Mouse (Mus musculus): Measurements from ENCODE around the gene 4930578G10Rik. TPM values are rescaled to one million over a fixed set of nuclear protein-coding genes. Genes with fewer than 3 reads are reported as not detected.
"Not testable (repeated sequence)": the region's sequence is repeated elsewhere in the genome, so short reads cannot be mapped to it uniquely, and the experiment has no call there.

The 4930578G10Rik gene
- total RNA-seq (2022) = under 1 TPM in 3 of 4 experiments, not detected in 1; 0.44 to 0.97 (median 0.51) TPM

DNA sequence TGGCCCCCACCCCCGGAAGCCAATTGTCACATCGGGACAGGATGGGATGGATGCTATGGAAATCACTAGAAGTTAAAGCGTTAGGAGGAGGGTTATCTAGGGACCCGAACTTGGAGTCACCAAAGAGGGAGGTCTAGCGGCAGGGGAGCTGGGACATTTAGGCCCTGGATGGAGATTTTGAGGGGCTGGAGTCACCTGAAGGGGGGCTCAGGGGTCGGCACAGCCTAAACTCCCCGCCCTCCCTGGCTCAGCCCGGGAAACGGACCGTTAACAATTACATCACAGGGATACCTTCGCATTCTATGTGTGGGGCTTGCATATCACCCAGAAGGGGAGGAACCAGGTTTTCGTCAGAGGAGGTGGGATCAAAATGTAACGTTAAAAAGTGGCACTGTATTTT is at the start of gene 4930578G10Rik:
TSS of gene 4930578G10Rik (plus strand) at position 301 of the 400 bp plus-strand sequence.
- DNase-seq (ENCODE audit: low spot score in 2 of 2) = not testable (repeated sequence)

GRCm38 (mm10) chr4:42756477-42756876 is 21.1 kb downstream of the 4930578G10Rik start, which contains the start of gene Ccl19:
Gene Ccl19, minus strand, starts transcription at chr4:42756577.
- DNase-seq (ENCODE audit: low spot score in 2 of 2) = not testable (repeated sequence)

DNA sequence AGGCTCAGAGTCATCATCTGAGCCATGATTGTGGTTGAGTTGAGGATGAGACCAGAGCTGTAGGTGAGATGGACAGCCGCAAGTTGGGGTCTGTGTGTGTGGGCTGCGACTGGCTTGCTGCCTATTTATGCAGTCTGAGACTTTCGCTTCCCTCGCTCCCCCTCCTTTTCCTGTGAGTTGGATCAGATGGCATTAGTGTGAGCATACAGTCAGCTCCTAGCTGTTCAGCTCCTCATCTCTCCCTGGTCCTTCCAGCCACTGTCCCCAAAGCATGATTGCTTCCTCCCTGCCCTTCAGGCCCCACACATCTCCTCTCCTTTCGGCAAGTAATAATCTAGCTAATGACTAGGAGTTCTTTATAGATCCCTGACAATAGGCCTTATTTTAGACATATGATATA is 38.5 kb downstream of the 4930578G10Rik start, which contains the start of gene Ccl21a:
TSS of gene Ccl21a (minus strand) at position 101 of the 400 bp plus-strand sequence.
- not testable (repeated sequence) for DNase-seq (ENCODE audit: low spot score in 2 of 2)

DNA sequence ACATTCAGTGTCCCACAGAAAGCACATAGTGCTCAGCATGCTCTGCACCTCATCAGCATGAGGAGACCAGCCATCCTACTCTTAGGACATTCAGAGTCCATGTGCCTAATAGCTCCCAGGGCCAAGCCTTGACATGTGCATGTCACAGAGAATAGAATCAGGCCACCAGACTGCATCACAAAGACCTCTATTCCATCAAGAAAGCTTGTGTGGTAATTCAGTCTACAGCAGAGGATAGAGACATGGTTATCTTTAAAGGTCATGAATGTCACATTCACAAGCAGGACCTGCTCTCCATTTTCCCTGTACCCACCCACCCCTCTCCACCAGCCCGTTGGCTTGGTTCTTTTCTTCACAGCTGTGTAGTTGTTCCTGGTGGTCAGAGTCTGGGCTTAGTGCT is 118.4 kb downstream of the 4930578G10Rik start, which contains the start of gene Fam205a1:
TSS of gene Fam205a1 (minus strand) at position 101 of the 400 bp plus-strand sequence.
- DNase-seq (ENCODE audit: low spot score in 2 of 2) = not testable (repeated sequence)

DNA sequence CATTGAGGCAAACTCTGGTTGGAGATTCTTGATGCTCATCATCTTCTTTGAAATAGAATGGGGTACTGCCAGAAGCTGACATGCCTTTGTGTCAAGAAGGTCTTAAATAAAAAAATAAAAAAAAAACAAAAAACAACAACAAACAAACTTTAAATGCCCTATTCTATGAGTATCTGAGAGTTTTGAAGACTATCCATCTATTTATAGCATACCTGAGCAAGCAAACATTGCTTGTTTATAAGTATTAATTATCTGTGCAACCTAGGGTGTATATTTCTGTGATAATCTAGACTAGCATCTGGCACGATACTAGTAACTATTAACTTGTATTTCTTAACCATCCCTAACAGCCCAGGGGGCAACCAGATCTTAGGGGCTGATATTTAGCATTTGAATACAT is 121.3 kb downstream of the 4930578G10Rik start, which contains the start of gene Gm12394:
TSS of gene Gm12394 (minus strand) at position 101 of the 400 bp plus-strand sequence.
- DNase-seq (ENCODE audit: low spot score in 2 of 2) = not testable (repeated sequence)

DNA sequence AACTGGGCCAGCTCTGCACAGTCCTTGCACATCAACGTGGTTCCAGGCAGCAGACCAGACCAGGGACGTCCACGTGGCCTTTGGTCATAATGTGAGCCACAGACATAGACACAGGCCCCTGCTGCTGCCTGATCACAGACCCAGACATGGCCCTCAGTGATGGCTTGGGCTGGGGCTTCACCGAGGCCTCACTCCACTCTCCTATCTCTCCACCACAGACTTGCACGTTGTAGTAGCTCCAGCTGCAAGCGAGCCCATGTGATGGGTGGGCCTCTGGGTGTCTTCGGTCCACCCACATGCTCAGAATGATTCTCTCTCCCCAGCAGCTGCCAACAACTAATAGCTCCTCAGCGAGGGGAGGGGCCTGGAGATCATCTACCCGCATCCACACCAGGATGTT is 125.1 kb downstream of the 4930578G10Rik start:
- DNase-seq (ENCODE audit: low spot score in 2 of 2) = not testable (repeated sequence)

GRCm38 (mm10) chr4:42863487-42863886 is 128.1 kb downstream of the 4930578G10Rik start:
- not testable (repeated sequence) for DNase-seq (ENCODE audit: low spot score in 2 of 2)

- DNase-seq (ENCODE audit: low spot score in 2 of 2) = no peak
These were observed 132.0 kb downstream of the 4930578G10Rik start for GRCm38 (mm10) chr4:42867390-42867789.

- no peak for DNase-seq (ENCODE audit: low spot score in 2 of 2)
These were observed 132.8 kb downstream of the 4930578G10Rik start for GRCm38 (mm10) chr4:42868193-42868592.

DNA sequence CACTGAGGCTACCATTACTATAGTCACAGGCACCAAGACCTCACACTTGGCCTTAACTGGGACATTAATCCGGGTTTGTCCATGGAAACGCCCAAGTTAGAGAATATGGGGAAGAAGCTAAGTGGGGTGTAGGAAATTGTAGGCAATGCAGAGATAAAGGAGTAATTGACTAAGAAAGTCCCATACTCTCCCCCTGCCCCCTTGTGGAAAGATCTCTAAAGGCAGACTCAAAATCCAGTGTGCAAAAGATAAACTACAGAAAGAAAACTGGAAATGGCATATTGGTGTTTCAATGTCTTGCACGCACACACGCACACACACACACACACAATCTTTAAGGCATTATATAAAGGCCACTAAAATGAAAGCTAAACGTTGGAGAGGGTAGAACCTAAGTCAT is 135.4 kb downstream of the 4930578G10Rik start:
- no peak for DNase-seq (ENCODE audit: low spot score in 2 of 2)

DNA sequence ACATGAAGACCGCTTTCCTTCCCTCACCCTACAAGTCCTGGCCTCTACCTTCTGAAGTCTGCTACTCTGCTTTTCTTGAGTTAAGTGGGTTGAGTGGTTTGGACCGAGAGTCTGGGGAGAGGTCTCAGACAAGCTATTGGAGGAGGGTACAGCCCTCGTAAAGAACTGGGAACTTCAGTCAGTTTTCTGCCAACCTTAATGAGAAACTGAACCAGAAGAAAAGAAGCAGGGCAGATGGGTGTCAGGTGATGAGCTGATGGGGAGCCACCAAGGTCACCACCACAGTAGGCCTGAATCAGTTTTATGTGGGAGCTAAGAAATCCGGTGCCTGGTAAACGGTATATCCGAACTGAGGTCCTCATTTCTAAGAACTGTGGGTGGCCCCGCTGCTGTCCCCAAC is 136.8 kb downstream of the 4930578G10Rik start:
- DNase-seq (ENCODE audit: low spot score in 2 of 2) = no peak

DNA sequence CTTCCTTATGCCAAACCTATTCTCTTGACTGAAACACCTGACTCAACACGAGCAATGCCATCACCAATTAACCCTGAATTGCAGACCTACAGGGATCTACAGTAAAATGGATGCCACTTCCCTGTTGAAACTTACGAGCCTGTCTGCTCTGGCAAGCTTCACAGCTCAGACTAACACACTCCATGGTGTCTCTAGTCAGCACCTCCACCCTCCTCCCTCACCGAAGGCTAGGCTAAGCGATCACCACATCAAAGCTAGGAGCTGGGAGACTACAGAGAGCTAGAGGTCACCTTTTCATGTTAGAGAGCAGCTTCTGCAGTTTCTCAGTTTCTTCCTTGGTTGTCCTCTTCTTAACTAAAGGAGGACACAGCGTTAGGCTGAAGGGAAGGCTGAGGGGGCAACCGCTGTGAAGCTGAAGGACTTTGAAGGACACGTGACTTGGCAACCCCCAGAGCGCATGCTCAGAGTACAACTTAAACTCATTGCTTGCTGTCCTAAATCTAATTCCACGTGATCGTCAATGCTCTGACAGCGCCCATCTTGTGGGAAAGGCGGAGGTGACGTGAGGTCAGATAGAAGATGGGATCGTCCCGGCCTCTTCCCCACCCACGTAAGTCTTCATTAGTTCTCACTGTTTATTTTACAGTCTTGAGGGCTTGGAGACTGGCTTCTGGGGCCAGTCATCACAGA is 137.5 kb downstream of the 4930578G10Rik start:
- DNase-seq (ENCODE audit: low spot score in 2 of 2) = no peak

GRCm38 (mm10) chr4:42874134-42874533 is 138.8 kb downstream of the 4930578G10Rik start, which contains the start of gene Fam205c:
Gene Fam205c, minus strand, starts transcription at chr4:42874234.
- no peak for DNase-seq (ENCODE audit: low spot score in 2 of 2)

DNA sequence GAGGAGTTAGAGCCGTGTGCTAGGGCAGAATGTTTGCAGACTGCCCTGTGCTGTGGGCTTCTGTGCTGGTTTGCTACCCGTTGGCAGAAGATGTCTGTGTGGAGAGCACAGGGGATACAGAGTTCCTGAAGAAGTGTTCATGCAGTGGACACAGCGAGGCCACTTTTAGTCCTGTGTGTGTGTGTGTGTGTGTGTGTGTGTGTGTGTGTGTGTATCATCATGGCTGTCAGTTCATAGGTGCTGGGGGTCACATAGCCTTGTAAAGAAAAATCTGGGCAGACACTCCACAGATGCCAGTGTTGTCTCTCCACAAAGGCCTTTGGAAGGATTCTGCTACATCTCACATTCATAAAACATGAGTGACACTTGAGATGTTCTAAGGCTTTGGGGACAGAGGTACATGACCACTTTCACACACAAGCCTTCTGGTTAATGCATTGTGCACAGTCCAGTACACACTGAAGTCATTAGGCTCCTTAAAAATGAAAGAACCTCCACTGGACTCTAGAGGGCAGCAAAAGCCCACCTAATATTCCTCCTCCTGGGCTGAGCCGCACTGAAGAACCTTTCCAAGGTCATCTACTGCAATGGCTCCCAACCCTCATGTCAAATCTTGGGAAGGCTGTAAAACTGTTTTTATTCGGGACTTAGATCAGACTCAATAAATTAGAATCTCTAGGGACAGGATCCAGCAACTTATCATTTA is 141.4 kb downstream of the 4930578G10Rik start:
- DNase-seq (ENCODE audit: low spot score in 2 of 2) = no peak

DNA sequence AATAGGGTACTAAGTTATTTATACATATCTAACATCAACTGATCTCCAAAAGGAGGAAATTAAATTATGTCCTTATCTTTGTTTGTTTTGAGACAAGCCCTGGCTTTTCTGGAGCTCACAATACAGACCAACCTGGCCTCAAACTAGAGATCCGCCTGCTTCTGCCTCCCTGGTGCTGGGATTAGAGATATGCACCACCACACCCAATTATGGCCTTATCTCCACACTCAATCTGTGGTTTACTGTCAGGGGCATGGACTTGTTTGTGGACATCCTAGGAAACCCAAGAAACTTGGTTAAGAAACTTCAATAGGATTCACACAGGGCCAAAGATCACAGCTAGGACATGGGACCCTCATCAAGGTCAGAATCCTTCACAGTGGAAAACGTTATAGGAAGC is 142.3 kb downstream of the 4930578G10Rik start:
- no peak for DNase-seq (ENCODE audit: low spot score in 2 of 2)

DNA sequence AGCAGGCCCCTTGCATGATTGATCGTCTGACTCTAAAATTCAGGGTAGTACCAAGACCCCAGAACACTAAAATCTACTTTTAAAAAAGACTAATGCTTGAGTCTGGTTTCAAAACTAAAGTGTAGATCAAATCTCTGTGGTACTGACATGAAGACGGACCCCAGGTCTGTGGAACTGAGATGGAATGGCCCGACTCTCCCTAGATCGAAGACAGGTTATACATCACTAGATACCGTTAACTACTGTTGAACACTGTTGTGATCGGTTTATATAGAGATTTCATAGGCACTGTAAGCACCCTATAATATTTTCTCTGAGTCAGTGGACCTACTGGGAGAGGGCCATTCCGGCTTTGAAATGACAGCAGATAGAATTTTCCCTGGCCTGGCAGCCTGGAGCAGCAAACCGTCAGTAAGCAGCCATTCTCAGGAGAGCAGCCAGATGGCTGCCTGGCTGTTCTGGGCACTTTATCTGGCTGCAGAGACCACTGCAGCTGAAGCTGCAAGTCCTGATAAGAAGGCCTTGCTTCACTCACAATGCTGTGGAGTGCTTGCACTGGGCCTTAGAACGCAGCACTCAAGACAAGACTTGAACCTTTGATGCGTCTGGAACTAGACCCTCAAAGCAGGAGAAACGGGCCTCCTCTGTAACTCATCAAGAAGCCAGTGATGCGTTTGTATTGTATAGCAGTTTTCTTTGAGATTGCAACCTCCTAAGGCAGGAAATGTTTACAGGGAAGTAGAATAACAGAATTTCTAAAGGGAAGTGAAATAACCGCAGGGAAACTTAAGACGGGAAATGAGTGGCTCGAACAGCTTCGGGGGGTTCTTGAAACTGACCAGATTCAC is 144.7 kb downstream of the 4930578G10Rik start:
- no peak for DNase-seq (ENCODE audit: low spot score in 2 of 2)

DNA sequence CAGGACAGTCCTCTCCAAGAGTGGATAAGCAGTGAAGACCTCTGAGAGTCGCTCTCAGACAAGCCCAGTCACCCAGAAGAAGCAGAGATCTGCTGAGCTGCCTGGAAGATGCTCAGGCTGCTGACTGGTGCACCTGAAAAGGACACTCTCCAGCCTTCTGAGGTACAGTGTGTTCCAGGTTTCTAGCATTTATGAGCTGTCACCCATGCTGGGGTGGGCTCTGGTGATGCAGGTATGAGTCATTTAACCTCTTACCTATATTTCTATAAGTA is 145.3 kb downstream of the 4930578G10Rik start:
- DNase-seq (ENCODE audit: low spot score in 2 of 2) = no peak

- no peak for DNase-seq (ENCODE audit: low spot score in 2 of 2)
These were observed 151.6 kb downstream of the 4930578G10Rik start for GRCm38 (mm10) chr4:42886926-42887325.

- no peak for DNase-seq (ENCODE audit: low spot score in 2 of 2)
These were observed 153.5 kb downstream of the 4930578G10Rik start for GRCm38 (mm10) chr4:42888806-42889205.

- DNase-seq (ENCODE audit: low spot score in 2 of 2) = no peak
These were observed 155.8 kb downstream of the 4930578G10Rik start for GRCm38 (mm10) chr4:42891176-42891575.

DNA sequence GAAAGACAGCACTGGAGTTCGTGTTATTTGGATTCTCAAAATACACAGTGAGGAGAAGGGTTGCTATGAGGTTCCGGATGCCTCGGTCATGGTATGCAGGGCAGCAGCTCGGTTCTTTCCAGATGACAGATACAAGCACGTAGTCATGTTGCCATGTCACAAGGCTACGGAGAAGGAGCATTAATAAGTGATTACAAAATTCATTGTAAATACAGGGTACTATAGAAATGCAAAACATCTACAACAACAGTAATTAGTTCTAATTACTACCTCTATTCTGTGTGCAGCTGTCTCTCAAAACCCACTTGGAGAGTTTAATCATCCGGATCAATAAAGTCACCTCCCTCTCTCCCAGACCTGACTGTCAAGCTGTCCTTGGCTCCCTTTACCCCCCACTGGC is 159.8 kb downstream of the 4930578G10Rik start:
- no peak for DNase-seq (ENCODE audit: low spot score in 2 of 2)
